Mouse (Mus musculus): Measurements from ENCODE around the gene 0610009B22Rik. TPM values are rescaled to one million over a fixed set of nuclear protein-coding genes. Genes with fewer than 3 reads are reported as not detected.

The 0610009B22Rik gene
- total RNA-seq, 2 experiments from 2014 or later, result 33.7 to 37.3 TPM

GRCm38 (mm10) chr11:51643761-51644160, 44.9 kb downstream of the 0610009B22Rik start:
- no peak for DNase-seq (ENCODE audit: low spot score in 2 of 2)
- H3K4me3 ChIP-seq, result peak overlapping the region; percentile 27; the same call in 1 of the 2 replicates
- TF ChIP-seq CTCF (conservative IDR thresholded peaks at IDR 0.05), result no peak
- H3K27ac ChIP-seq, result peak overlapping the region; percentile 51; the same call in 1 of the 2 replicates

- DNase-seq (ENCODE audit: low spot score in 2 of 2), result no peak
- Histone ChIP-seq H3K27ac (peak overlapping the region; percentile 51; the same call in 1 of the 2 replicates), H3K4me3 (no peak overlapping the region)
- TF ChIP-seq CTCF (conservative IDR thresholded peaks at IDR 0.05), result no peak
Observed at GRCm38 (mm10) chr11:51643202-51643601, 45.5 kb downstream of the 0610009B22Rik start.

GRCm38 (mm10) chr11:51640748-51641147, 47.9 kb downstream of the 0610009B22Rik start:
- H3K27ac ChIP-seq, result no peak overlapping the region
- no peak overlapping the region for H3K4me3 ChIP-seq
- no peak for TF ChIP-seq CTCF (conservative IDR thresholded peaks at IDR 0.05)
- DNase-seq (ENCODE audit: low spot score in 2 of 2), result no peak

GRCm38 (mm10) chr11:51638497-51638896, 50.2 kb downstream of the 0610009B22Rik start:
- TF ChIP-seq CTCF (conservative IDR thresholded peaks at IDR 0.05), result no peak
- peak overlapping the region; percentile 24; the same call in 1 of the 2 replicates for H3K27ac ChIP-seq
- H3K4me3 ChIP-seq, result no peak overlapping the region; the same call in 1 of the 2 replicates
- DNase-seq (ENCODE audit: low spot score in 2 of 2), result no peak

- DNase-seq (ENCODE audit: low spot score in 2 of 2), result no peak
- Histone ChIP-seq H3K27ac (peak overlapping the region; percentile 24), H3K4me3 (peak overlapping the region; percentile 22; the same call in 1 of the 2 replicates)
- TF ChIP-seq CTCF (conservative IDR thresholded peaks at IDR 0.05), result no peak
Observed at GRCm38 (mm10) chr11:51637971-51638414, 50.7 kb downstream of the 0610009B22Rik start.

- H3K27ac ChIP-seq, result peak overlapping the region; percentile 92
- no peak for DNase-seq (ENCODE audit: low spot score in 2 of 2)
- peak overlapping the region; percentile 82 for H3K4me3 ChIP-seq
- TF ChIP-seq CTCF (conservative IDR thresholded peaks at IDR 0.05), result peak; percentile 86
Observed at GRCm38 (mm10) chr11:51636323-51636684, 52.4 kb downstream of the 0610009B22Rik start.

- H3K4me3 ChIP-seq, result peak within 1 kb of the TSS; percentile 82
- peak within 1 kb of the TSS; percentile 92 for H3K27ac ChIP-seq
- DNase-seq (ENCODE audit: low spot score in 2 of 2), result peak; percentile 95 to 96
- peak; percentile 8; the same call in 1 of the 2 replicates for TF ChIP-seq CTCF (conservative IDR thresholded peaks at IDR 0.05)
Observed at GRCm38 (mm10) chr11:51635525-51636322, 53.0 kb downstream of the 0610009B22Rik start, which contains the start of gene Rmnd5b. Rmnd5b (minus strand) TSS chr11:51635896.

Other genes starting within 250 kb of the 0610009B22Rik start
- 1 to 10 TPM; 8.1 to 9.4 TPM for gene Phykpl, start 104.1 kb downstream of the 0610009B22Rik start, total RNA-seq (2021)
- gene Hnrnpab, start 82.0 kb downstream of the 0610009B22Rik start, total RNA-seq (2021), result 100 to 1,000 TPM; 149 to 155 TPM
- 10 to 100 TPM; 41.7 to 48.2 TPM for gene Nhp2, start 69.1 kb downstream of the 0610009B22Rik start, total RNA-seq (2021)
- 10 to 100 TPM; 59.8 to 65.2 TPM for gene Rmnd5b, start 53.0 kb downstream of the 0610009B22Rik start, total RNA-seq (2021)
- gene N4bp3, start 38.0 kb downstream of the 0610009B22Rik start, total RNA-seq (2021), result 10 to 100 TPM; 11.3 to 16.4 TPM
- gene D930048N14Rik, start 37.9 kb downstream of the 0610009B22Rik start, total RNA-seq (2021), result 1 to 10 TPM; 1.4 to 2.4 TPM
- 10 to 100 TPM; 17.6 to 21.6 TPM for gene Sec24a, start 74.8 kb upstream of the 0610009B22Rik start, total RNA-seq (2021)
- 10 to 100 TPM; 71.7 to 72.0 TPM for gene Sar1b, start 74.8 kb upstream of the 0610009B22Rik start, total RNA-seq (2021)
- gene Jade2, start 168.8 kb upstream of the 0610009B22Rik start, total RNA-seq (2021), result 10 to 100 TPM; 39.2 to 42.1 TPM

All from layer of hippocampus, adult 2 months (tissue).